Mouse (Mus musculus) CH12.LX (cell line): ENCODE measurements around the gene Slc7a14.

Source experiments
- CTCF ChIP-seq, 2 experiments: IDR thresholded peaks in 1 of 2; conservative IDR thresholded peaks in 1 of 2; 2 replicates each; pipeline ENCODE4 v1.5.1; 2011 to 2012; ENCODE audit warnings: low read depth in 2 of 2, low read length in 2 of 2, improper control_type of control experiment in 1 of 2, inconsistent platforms in 1 of 2, mild to moderate bottlenecking in 1 of 2, moderate library complexity in 1 of 2
- E2F4 ChIP-seq: IDR thresholded peaks from 2 replicates; pipeline ENCODE4 v1.6.1; 2011; ENCODE audit warnings: low read depth, low read length, improper control_type of control experiment; ENCODE audit not compliant: insufficient replicate concordance
- ELF1 ChIP-seq: IDR thresholded peaks from 2 replicates; pipeline ENCODE4 v1.6.1; 2014; ENCODE audit warnings: low read depth, mild to moderate bottlenecking, inconsistent platforms, low read length, improper control_type of control experiment
- EP300 ChIP-seq: IDR thresholded peaks from 2 replicates; pipeline ENCODE4 v1.6.1; 2011; ENCODE audit warnings: low read length, improper control_type of control experiment
- POLR2A ChIP-seq: IDR thresholded peaks from 2 replicates; pipeline ENCODE4 v1.6.1; 2011; ENCODE audit warnings: low read depth, mild to moderate bottlenecking, improper control_type of control experiment, low read length
- RAD21 ChIP-seq: IDR thresholded peaks from 2 replicates; pipeline ENCODE4 v1.6.1; 2011; ENCODE audit warnings: low read depth, mild to moderate bottlenecking, low read length, improper control_type of control experiment, moderate library complexity
- TCF12 ChIP-seq: IDR thresholded peaks from 2 replicates; pipeline ENCODE4 v1.6.1; 2014; ENCODE audit warnings: low read depth, mild to moderate bottlenecking, inconsistent platforms, low read length, improper control_type of control experiment
- UBTF ChIP-seq: IDR thresholded peaks from 2 replicates; pipeline ENCODE4 v1.6.1; 2012; ENCODE audit warnings: low read depth, mild to moderate bottlenecking, inconsistent platforms, low read length, improper control_type of control experiment, moderate library complexity
- USF1 ChIP-seq: IDR thresholded peaks from 2 replicates; pipeline ENCODE4 v1.6.1; 2014; ENCODE audit warnings: low read depth, mild to moderate bottlenecking, inconsistent platforms, low read length, improper control_type of control experiment
- ZNF384 ChIP-seq: IDR thresholded peaks from 2 replicates; pipeline ENCODE4 v1.6.1; 2012; ENCODE audit warnings: low read depth, low read length, improper control_type of control experiment, inconsistent platforms

DNA sequence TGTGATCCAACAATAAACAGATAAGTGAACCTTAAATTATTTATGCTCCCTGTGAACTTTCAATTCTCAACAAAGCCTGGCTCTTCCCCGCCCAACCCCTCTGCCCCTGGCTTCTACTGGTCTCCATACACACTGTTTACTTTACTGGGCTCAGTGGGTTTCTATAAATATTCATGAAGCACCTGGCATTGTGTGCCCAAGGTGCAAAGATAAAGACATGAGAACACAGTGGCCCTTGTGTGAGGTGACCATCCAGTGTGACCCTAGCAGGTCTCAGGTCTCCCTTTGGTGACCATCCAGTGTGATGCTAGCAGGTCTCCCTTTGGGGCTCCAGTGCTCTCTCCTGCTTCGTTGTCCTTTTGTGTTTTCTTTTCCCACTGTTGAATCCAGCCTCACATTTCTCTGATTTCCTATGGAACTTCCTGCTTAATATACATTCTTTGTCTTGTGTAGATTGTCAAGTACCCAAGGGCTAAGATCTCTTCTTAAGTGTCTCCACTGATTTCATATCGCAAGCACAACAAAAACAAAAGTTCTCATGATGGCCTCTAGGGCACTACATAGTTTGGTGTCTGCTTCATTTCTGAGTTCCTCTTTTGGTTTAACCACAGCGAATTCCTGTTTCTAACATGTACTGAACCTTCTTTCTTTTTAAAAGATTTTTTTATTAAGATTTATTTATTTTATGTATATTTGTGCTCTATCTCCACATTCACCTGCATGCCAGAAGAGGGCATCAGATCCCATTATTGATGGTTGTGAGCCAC is 40.4 kb downstream of the Slc7a14 start:
- peak in 1 of 2 experiments; percentile 34; a peak in 2 of 4 replicates for TF ChIP-seq CTCF (conservative IDR thresholded peaks at IDR 0.05 in 1 of 2, IDR thresholded peaks at IDR 0.05 in 1 of 2; ENCODE audit: low read depth in 2 of 2, low read length in 2 of 2)
- peak; percentile 61 for TF ChIP-seq EP300
- TF ChIP-seq POLR2A: no peak
- TF ChIP-seq USF1: no peak
- no peak for TF ChIP-seq ELF1
- no peak for TF ChIP-seq UBTF
- TF ChIP-seq RAD21: no peak; the same call in none of the 2 replicates
- no peak for TF ChIP-seq ZNF384
- TF ChIP-seq E2F4: no peak
- TF ChIP-seq TCF12: no peak
